Mouse (Mus musculus) gastrocnemius, adult 2 months (tissue): Measurements from ENCODE around the gene Gm20388. TPM values are rescaled to one million over a fixed set of nuclear protein-coding genes. Genes with fewer than 3 reads are reported as not detected.

Experiments used
- DNase-seq: peaks from one replicate; pipeline ENCODE4 v3.0.0; 2022
- H3K27ac ChIP-seq: fragments of 200-600 bp; 2 replicates; pipeline ENCODE4 v1.8.1; 2022; ENCODE audit warnings: mild to moderate bottlenecking
- H3K4me3 ChIP-seq: fragments of 200-600 bp; 2 replicates; pipeline ENCODE4 v1.8.1; 2022; ENCODE audit warnings: mild to moderate bottlenecking, moderate library complexity
- CTCF ChIP-seq: fragments of 200-600 bp; IDR thresholded peaks from 2 replicates; pipeline ENCODE4 v1.8.1; 2022; ENCODE audit warnings: antibody characterized with exemption, mild to moderate bottlenecking, moderate library complexity
- intact Hi-C: fragments of 180-260 bp; cut with DNase I; formaldehyde crosslinking; loops from one replicate; pipeline ENCODE4 v1.15.1; 2025
- total RNA-seq, 2 experiments: library from RNA; stranded (reverse); gene quantifications; 2 replicates each; pipeline ENCODE4 v1.2.3; 2021

Gene Gm20388
- total RNA-seq, 2 experiments from 2014 or later = 6.1 to 15.0 TPM

DNA sequence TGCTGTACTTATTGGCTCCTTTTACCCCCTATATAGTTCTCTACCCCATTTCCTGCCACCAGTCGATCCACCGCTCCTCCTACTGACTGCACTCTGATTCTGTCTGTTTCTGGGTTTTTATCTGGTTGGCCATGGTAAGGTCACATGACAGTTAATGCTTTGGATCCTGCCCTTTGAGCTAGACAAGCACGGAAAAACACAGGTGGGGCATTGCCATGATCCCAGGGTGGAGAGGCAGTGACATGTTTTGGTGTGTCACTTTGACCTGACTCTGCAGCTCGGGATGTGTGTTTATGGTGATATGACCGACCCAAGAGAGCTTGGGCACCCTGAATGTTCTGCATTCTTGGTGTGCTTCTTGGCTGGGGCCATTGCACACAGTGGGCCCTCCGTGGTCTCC lies 98.6 kb downstream of the Gm20388 start:
- Histone ChIP-seq H3K4me3 (no peak overlapping the region), H3K27ac (no peak overlapping the region)
- no peak for TF ChIP-seq CTCF
- no peak for DNase-seq
- intact Hi-C loops = no loop called here

DNA sequence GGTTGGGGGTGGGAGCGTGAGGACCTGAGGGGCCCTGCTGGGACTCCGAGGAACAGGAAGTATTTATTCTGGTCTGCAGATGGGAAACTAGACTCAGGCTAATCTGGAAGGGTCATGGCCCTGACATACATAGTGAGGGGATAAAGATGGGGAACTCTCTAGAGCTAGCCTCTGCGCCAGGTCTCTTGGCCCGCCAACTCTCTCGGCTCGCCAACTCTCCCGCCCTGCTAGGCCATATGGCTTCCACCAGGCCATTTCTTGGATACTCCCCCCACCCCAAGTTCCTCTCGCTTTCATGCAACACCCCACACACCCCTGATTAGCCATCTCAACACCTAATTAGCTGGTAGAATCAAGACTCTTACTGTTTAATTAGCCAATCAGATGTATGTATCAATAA lies 101.8 kb downstream of the Gm20388 start:
- intact Hi-C loops = no loop called here
- Histone ChIP-seq H3K27ac (no peak overlapping the region), H3K4me3 (no peak overlapping the region)
- no peak for TF ChIP-seq CTCF
- DNase-seq = no peak

DNA sequence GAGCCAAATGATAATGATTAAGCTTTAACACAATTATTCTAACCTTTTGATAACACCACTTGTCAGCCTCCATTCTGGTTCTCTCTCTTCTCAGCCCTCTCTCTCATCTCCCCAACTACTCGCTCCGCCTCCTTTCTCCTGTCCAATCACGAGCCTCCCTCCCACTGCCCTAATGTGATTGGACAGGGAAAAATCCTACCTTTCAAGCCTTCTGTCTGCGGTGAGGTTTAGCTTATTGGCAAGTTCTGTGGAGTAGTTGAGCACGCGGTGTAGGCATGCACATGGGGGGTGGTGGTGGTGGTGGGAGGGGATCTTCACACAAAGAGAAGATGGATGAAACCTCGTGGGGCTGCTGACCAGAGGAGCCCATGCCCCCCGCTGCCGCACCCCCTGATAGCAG lies 102.3 kb downstream of the Gm20388 start:
- no peak for DNase-seq
- no peak for TF ChIP-seq CTCF
- Histone ChIP-seq H3K27ac (no peak overlapping the region), H3K4me3 (no peak overlapping the region)
- intact Hi-C loops = no loop called here

DNA sequence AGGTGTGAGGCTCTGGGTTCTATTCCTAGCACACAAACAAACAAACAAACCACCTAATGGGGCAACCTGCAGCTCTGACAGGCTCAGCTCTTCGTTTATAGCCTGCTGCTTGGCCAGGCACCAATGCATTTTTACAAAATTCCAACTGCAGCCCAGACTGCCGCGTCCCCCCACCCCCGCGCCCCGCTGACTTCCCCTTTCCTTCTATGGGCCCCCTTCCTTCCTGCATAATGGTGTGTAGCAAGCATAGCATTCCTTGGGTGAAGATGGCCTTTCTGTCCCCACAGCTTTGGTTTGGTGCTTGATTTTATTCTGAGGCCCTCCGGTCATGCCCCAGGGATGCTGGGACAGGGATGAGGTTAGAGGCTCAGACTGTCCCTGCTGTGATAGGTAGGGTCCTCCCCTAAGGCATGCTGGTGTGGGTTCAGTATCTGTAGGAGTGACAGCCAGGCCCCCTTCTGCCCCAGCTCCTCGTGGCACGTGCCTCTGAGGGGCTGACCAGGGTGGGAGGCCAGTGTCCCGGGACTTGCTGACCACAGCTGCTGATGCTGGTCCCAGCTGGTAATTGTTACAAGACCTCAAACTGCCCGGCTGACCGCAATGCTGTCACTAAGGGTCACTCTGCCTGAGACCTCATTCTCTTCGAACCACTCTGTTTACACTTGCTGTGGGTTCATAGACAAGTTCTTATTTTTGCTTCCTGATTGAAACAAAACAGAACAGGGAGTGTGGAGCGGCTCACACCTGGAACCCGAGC lies 103.8 kb downstream of the Gm20388 start:
- DNase-seq = no peak
- intact Hi-C loops = no loop called here
- no peak overlapping the region for H3K27ac ChIP-seq
- TF ChIP-seq CTCF = no peak
- no peak overlapping the region for H3K4me3 ChIP-seq

DNA sequence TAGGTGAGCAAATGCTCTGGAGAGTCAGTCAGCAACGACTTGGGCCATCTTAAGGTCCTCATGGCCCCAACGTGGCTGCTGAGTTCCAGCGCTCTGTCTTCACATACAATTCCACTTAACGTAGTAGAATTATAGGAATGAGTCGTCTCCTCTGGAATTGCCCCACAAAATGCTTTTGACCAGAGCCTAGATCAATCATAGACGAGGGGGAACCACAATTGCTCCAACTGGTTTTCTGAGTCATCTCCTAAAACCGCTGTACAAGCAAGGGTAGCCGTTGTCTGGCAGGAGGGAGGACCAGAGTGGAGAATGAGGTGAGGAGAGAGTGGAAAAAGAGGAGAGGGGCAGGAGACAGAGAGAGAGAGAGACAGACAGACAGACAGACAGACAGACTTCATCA lies 105.3 kb downstream of the Gm20388 start:
- no peak for DNase-seq
- Histone ChIP-seq H3K4me3 (no peak overlapping the region), H3K27ac (no peak overlapping the region)
- no peak for TF ChIP-seq CTCF
- intact Hi-C loops = no loop called here

DNA sequence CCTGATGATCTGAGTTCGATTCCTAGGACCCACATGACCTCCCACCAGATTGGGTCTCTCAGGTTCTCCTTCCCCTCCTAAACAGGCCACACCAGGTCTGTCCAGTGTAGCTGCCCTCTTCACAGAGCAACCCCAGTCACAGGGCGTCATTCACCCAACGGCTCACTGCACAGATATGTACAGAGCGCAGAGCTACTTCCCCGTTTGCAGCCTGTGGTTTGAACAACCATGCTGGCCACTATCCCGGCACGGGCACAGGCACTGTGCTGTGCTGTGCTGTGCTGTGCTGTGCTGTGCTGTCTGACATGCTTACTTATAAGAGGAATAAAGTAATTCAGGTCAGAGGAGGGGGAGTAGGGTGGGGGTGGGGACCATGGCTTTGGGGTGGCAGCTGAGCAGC lies 105.8 kb downstream of the Gm20388 start:
- TF ChIP-seq CTCF = no peak
- no peak overlapping the region for H3K4me3 ChIP-seq
- intact Hi-C loops = no loop called here

DNA sequence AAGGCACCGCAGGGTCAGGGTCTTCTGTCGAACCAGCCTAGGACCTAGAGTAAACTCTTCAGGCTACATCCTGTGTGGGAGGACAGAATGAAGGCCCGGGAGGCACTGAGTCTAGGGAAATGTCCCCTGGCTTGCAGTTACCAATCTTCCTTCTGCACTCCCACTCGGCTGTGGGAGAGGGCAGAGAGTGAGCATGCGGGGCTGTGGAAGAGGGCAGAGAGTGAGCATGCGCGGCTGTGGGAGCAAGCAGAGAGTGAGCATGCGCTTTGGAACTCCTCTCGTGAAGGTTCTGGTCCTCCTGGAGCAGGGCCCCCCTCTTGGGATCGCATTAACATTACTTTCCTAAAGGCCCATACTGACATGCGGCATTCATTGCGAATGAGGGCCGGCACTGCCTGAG lies 106.7 kb downstream of the Gm20388 start:
- DNase-seq = no peak
- no peak overlapping the region for H3K27ac ChIP-seq
- TF ChIP-seq CTCF = no peak
- intact Hi-C loops = no loop called here
- no peak overlapping the region for H3K4me3 ChIP-seq

More for the DNA sequence above, 105.8 kb downstream of the Gm20388 start:
- H3K27ac ChIP-seq = no peak overlapping the region
- DNase-seq = no peak

DNA sequence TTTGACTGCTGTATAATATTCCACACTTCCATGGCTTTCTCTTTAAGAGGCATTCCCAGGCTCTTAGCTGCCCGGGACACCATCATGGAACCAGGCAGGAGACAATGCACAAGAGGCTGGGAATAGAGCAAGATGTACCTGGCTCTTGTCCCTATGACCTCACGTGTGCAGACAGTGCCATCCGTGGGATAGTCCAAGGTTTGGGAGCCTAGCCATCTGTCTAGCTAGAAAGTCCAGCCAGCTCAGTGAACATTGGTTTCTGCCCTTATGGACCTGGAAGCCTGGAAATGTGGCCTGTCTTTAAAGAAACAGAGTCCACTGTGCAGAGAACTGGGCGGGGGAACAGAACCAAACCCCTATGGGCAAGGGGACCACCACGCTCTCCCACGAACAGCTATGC lies 107.1 kb downstream of the Gm20388 start:
- no peak for TF ChIP-seq CTCF
- Histone ChIP-seq H3K4me3 (no peak overlapping the region), H3K27ac (no peak overlapping the region)
- intact Hi-C loops = no loop called here
- DNase-seq = no peak

DNA sequence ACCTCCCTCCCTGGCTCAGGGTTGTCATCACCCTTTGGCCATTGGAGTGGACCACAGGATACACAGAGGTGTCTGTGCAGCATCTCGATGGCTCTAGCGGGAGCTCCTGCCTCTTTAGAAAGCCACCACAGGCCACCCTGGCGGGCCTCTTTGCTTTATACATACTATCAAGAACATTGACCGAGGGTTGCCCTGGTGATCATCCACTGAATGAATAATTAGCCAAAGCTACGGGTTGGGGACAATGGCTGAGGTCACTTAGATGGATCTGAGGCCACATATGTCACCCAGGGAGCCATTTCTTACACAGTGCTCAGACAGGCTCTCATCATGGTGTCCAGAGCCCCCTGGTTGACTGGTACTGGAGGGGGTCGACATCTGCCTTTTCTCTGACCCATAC lies 107.7 kb downstream of the Gm20388 start:
- no peak for DNase-seq
- H3K4me3 ChIP-seq = no peak overlapping the region
- TF ChIP-seq CTCF = no peak
- intact Hi-C loops = no loop called here
- H3K27ac ChIP-seq = no peak overlapping the region

DNA sequence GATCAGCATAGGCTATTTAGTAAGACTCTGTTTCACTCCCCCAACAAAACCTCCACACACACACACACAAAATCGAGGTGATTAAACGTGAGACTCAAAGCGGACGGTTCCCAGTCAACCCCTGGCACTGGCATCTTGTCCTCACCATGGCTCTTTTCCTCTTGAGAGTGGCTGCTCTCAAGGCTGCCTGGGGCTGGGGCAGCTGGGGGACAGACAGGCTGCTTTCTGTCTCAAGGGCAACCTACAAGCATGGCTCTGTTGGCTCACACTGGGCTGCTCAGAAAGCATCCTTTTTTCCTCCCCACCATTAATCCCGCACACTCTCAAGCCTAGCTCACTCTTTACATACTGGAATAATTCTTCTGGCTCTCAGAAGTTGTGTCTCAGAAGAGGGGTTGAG lies 108.7 kb downstream of the Gm20388 start:
- no peak overlapping the region for H3K27ac ChIP-seq
- no peak overlapping the region for H3K4me3 ChIP-seq
- DNase-seq = no peak
- no peak for TF ChIP-seq CTCF
- intact Hi-C loops = no loop called here

DNA sequence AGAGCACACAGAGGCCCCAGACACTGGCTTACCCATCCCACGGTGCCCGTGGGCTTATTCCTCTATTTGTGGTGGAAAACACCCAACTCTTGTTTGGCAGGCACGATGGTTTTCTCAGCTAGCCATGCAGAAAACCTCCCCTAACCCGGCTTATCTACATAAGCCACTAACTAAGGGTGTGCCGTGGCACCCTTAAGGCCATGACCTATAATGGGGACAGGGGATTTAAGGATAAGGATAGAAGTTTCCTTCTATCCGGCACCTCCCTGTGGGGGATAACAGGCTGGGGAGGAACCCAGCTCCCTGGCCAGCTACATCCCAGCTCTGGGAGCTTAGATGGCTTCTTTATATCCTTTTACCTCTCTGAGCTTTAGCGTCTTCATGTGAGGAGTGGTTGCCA lies 109.7 kb downstream of the Gm20388 start:
- TF ChIP-seq CTCF = no peak
- Histone ChIP-seq H3K27ac (no peak overlapping the region), H3K4me3 (no peak overlapping the region)
- intact Hi-C loops = no loop called here
- DNase-seq = no peak

DNA sequence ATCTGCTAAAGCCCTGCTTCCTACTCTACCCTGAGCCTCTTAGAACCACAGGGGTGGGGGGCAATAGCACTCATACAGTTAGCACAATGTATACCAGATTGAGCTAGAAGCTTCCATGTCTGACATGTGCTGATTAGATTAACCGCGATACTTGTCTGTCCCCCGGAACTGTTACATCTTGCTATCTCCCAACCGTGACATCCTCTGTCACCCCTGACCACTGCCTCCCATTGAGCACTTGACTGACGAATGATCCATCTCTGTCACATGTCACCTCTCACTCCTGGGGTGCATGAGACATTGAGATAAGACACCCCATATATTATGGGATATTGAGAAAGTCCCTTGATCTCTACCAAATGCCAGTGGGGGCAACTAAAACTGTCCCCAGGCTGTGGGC lies 115.6 kb downstream of the Gm20388 start:
- intact Hi-C loops = no loop called here
- no peak for TF ChIP-seq CTCF
- DNase-seq = no peak
- Histone ChIP-seq H3K27ac (no peak overlapping the region), H3K4me3 (no peak overlapping the region)

DNA sequence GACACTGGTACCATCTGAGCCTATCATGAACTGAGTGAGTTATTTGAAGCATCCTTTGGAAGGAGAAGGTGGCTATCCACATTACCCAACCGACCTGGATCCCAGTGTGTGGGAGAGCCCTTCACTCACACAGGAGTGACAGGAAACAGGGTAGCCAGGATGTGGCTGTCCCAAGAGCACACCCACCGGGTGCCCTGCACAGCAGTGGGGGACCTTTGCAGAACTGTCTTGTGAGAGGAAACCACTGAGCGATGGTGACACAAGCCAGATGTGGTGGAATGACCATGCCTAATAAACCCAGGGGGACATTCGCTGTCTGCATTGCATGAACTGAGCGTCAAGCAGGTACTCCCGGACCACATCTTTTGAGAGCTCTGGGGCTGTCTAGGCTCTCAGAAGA lies 116.3 kb downstream of the Gm20388 start:
- intact Hi-C loops = no loop called here
- no peak overlapping the region for H3K27ac ChIP-seq
- H3K4me3 ChIP-seq = no peak overlapping the region
- TF ChIP-seq CTCF = no peak
- DNase-seq = no peak

DNA sequence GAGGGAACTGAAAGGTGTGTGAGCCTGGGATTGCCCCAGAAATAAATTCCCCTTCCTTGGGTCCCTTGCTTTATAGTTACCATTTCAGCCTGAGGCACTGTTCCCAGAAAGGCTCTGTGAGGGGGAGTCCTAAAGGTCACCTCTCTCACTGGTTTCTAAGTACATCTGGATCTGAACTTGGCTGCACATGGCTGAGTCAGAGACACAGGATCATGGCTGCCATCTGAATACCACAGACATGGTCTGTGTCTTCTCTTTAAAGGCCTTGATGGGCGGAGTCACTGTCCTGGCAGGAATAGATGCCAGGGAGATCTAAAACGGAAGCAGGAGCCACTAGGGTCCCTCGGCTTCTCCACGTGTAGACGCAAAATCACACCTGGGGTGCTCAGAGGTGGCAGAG lies 119.8 kb downstream of the Gm20388 start:
- H3K27ac ChIP-seq = peak overlapping the region; percentile 59
- no peak for DNase-seq
- TF ChIP-seq CTCF = no peak
- intact Hi-C loops = loop anchor here (2.0 to 5.0 kb wide), 2 partner anchors 24 to 37 kb away; no protein-coding TSS in a partner anchor
- no peak overlapping the region for H3K4me3 ChIP-seq
